In the genomic region with DNA sequence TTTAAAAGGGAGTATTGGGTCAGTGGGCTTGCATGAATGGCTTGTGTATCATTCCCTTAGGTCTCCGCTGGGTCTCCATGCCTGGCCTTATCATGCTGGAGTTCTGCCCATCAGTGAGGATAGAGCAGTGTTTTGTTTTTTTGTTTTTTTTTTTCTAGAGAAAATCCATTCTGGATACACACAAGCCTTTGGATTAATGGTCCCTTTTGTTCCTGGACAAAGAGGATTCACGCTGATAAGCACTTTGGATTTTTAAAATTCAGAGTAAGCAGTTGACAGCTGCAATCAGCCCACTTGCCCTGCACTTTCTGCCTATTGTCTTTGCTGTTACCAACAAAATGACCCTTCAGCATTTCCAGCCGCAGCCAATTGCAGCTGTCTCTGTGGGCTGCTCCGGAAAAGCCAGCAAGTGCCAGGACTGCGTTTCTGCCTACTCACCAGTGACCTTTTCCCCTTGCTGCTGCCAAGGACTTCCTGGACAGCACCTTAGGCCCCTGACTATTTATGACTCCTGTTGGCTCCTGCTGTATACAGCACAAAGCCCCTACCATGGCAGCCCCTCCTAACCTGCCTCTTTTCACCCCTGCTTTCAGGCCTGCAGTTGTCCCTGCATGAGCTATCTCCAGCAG, we compare ENCODE assay signal across 7 mouse cellular contexts.
A peak's percentile ranks its signal among the peaks of the same experiment; 100 is the strongest.
DNase-seq lines count a peak whose midpoint lies in the region; ATAC-seq and TF ChIP-seq lines count a peak whose summit lies in the region.

No protein-coding gene starts in this region.

- TF ChIP-seq CTCF in olfactory bulb, adult 2 months (IDR thresholded peaks at IDR 0.05; ENCODE audit: insufficient read depth, low read depth, low read length): no peak

- no peaks in the 10 kb centered on the region for H3K36me3 ChIP-seq in kidney, embryonic 15.5 days
- H3K36me3 ChIP-seq in liver, embryonic 11.5 days (ENCODE audit: control insufficient read depth, insufficient read depth, low read length): no peaks in the 10 kb centered on the region

- no peak overlapping the region for H3K4me3 ChIP-seq in kidney, embryonic 15.5 days (replicated peaks)
- H3K4me3 ChIP-seq in olfactory bulb, adult 2 months (ENCODE audit: insufficient read depth, low read depth, low read length): no peak overlapping the region
- H3K4me3 ChIP-seq in liver, embryonic 11.5 days (ENCODE audit: low read depth, low read length): no peak overlapping the region

- WGBS in kidney, embryonic 15.5 days: 33% methylated on average over 5 of the region's 5 CpGs
- 51% methylated on average over 5 of the region's 5 CpGs for WGBS in olfactory bulb, adult 2 months
- 45% methylated on average over 5 of the region's 5 CpGs for WGBS in liver, embryonic 11.5 days

- no peak overlapping the region for H3K9ac ChIP-seq in kidney, embryonic 15.5 days
- no peak overlapping the region for H3K9ac ChIP-seq in liver, embryonic 11.5 days (ENCODE audit: low read depth, low read length)

- TF ChIP-seq POLR2A in olfactory bulb, adult 2 months (IDR thresholded peaks at IDR 0.05; ENCODE audit: insufficient read depth, low read depth, low read length): no peak

- ATAC-seq in kidney, embryonic 15.5 days (replicated peaks; ENCODE audit: low FRiP score): no peak
- ATAC-seq in liver, embryonic 11.5 days (replicated peaks; ENCODE audit: low FRiP score): no peak

- no peak overlapping the region for H3K4me2 ChIP-seq in kidney, embryonic 15.5 days
- H3K4me2 ChIP-seq in liver, embryonic 11.5 days: no peak overlapping the region

- no peaks in the 10 kb centered on the region for H3K27me3 ChIP-seq in kidney, embryonic 15.5 days
- H3K27me3 ChIP-seq in liver, embryonic 11.5 days (replicated peaks; ENCODE audit: control insufficient read depth, insufficient read depth, low read length): no peaks in the 10 kb centered on the region

- peak overlapping the region; percentile 41; the same call in 1 of the 2 replicates for H3K27ac ChIP-seq in kidney, embryonic 15.5 days
- peak overlapping the region; percentile 55; the same call in 1 of the 2 replicates for H3K27ac ChIP-seq in olfactory bulb, adult 2 months (ENCODE audit: insufficient read depth, low read depth, low read length)
- H3K27ac ChIP-seq in liver, embryonic 11.5 days (ENCODE audit: low read depth, low read length): no peak overlapping the region

- H3K4me1 ChIP-seq in kidney, embryonic 15.5 days: peaks cover 20% of the 10 kb centered on the region
- peaks cover 5% of the 10 kb centered on the region; the same call in 1 of the 2 replicates for H3K4me1 ChIP-seq in olfactory bulb, adult 2 months (ENCODE audit: control insufficient read depth, insufficient read depth, low read length)
- no peaks in the 10 kb centered on the region for H3K4me1 ChIP-seq in liver, embryonic 11.5 days (replicated peaks; ENCODE audit: control insufficient read depth, insufficient read depth, low read length)

- no peaks in the 10 kb centered on the region for H3K9me3 ChIP-seq in kidney, embryonic 15.5 days (replicated peaks)
- no peaks in the 10 kb centered on the region for H3K9me3 ChIP-seq in liver, embryonic 11.5 days (ENCODE audit: control insufficient read depth, low read length)

- DNase-seq in MN1 (ENCODE audit: low spot score): peak; percentile 28
- peak; percentile 23 to 31 for DNase-seq in adrenal gland, adult 18-20 months (ENCODE audit: low spot score in 2 of 2)
- peak; percentile 23 for DNase-seq in gastrocnemius, postnatal 10 days
- no peak for DNase-seq in c-Kit-positive CD71-positive TER-119-positive erythroid progenitor cells, embryonic 14.5 days (ENCODE audit: low spot score)
- DNase-seq in liver, embryonic 11.5 days (ENCODE audit: low spot score): no peak

Comparison
In these comparisons a context has a peak if more than half of its experiments do, and no peak if none do; other contexts are left out.
1. DNase-seq: peak in MN1 (single experiment), adrenal gland, adult 18-20 months (2 of 2) and gastrocnemius, postnatal 10 days (single experiment); none in c-Kit-positive CD71-positive TER-119-positive erythroid progenitor cells, embryonic 14.5 days (single experiment) and liver, embryonic 11.5 days (single experiment).